Mouse (Mus musculus) liver, embryonic 14.5 days (tissue): ENCODE results near the gene Pik3ca. TPM values are rescaled to one million over a fixed set of nuclear protein-coding genes. Genes with fewer than 3 reads are reported as not detected.
"Not testable (repeated sequence)": the region's sequence is repeated elsewhere in the genome, so short reads cannot be mapped to it uniquely, and the experiment has no call there.

Experiments used
- ATAC-seq: fragments of 200-750 bp; cut with Nextera tagmentation; 2 replicates; pipeline ENCODE4 v1.8.0; 2017; ENCODE audit warnings: moderate number of reproducible peaks, mild to moderate bottlenecking, moderate library complexity; ENCODE audit not compliant: insufficient read depth
- DNase-seq, 3 experiments: peaks; one replicate each; pipeline ENCODE4 v3.0.0-alpha.2; 2012 to 2013; ENCODE audit warnings: low read depth in 3 of 3, low spot score in 3 of 3
- H3K27ac ChIP-seq: fragments of 300-500 bp; sonication (generic); 2 replicates; pipeline ENCODE4 v1.5.1; 2014; ENCODE audit warnings: moderate library complexity, mild to moderate bottlenecking, control low read depth, inconsistent platforms
- H3K27me3 ChIP-seq: fragments of 300-500 bp; sonication (generic); 2 replicates; pipeline ENCODE4 v1.6.1; 2014; ENCODE audit warnings: mild to moderate bottlenecking, low read length, moderate library complexity; ENCODE audit not compliant: control insufficient read depth, insufficient read depth
- H3K36me3 ChIP-seq: fragments of 300-500 bp; sonication (generic); replicated peaks from 2 replicates; pipeline ENCODE4 v1.6.1; 2014; ENCODE audit warnings: low read depth; ENCODE audit not compliant: control insufficient read depth, insufficient read depth
- H3K4me1 ChIP-seq, 2 experiments: fragments of 200-500 bp in 1 of 2; fragments of 300-500 bp in 1 of 2; sonication (generic) in 1 of 2; replicated peaks; 2 replicates each; pipeline ENCODE4 v1.6.1; 2012 to 2014; ENCODE audit warnings: antibody characterized with exemption in 1 of 2, inconsistent platforms in 1 of 2, low read length in 1 of 2; ENCODE audit not compliant: control insufficient read depth in 2 of 2, insufficient read depth in 2 of 2
- H3K4me2 ChIP-seq: fragments of 300-500 bp; sonication (generic); 2 replicates; pipeline ENCODE4 v1.6.1; 2014; ENCODE audit warnings: low read depth, mild to moderate bottlenecking, control low read depth, moderate library complexity
- H3K4me3 ChIP-seq, 2 experiments: fragments of 200-500 bp in 1 of 2; fragments of 300-500 bp in 1 of 2; sonication (generic) in 1 of 2; 2 replicates each; pipeline ENCODE4 v1.5.1; 2012 to 2014; ENCODE audit warnings: low read depth in 2 of 2, low read length in 2 of 2, mild to moderate bottlenecking in 2 of 2, control low read depth in 1 of 2, inconsistent platforms in 1 of 2, moderate library complexity in 1 of 2; ENCODE audit not compliant: insufficient read depth in 1 of 2
- H3K9ac ChIP-seq: fragments of 300-500 bp; sonication (generic); replicated peaks from 2 replicates; pipeline ENCODE4 v1.6.1; 2014; ENCODE audit warnings: mild to moderate bottlenecking, control low read depth, moderate library complexity
- H3K9me3 ChIP-seq: fragments of 300-500 bp; sonication (generic); 2 replicates; pipeline ENCODE4 v1.6.1; 2016; ENCODE audit warnings: low read length, mixed read lengths; ENCODE audit not compliant: control insufficient read depth
- CTCF ChIP-seq: IDR thresholded peaks from 2 replicates; pipeline ENCODE4 v1.5.1; 2016; ENCODE audit warnings: antibody characterized with exemption, low read depth, control low read depth
- EP300 ChIP-seq: IDR thresholded peaks from 2 replicates; pipeline ENCODE4 v1.6.1; 2016; ENCODE audit warnings: antibody characterized with exemption, low read depth
- WGBS: fragments of 180-500 bp; shearing (Covaris S2); extraction: QIAGEN DNeasy Blood & Tissue Kit; methylation state at CpG from one replicate; pipeline ENCODE4 v1.1.7; 2014; ENCODE audit not compliant: insufficient replicate concordance; 5-methylcytosine and 5-hydroxymethylcytosine counted together
- polyA plus RNA-seq, 2 experiments: library from polyadenylated mRNA; depleted of rRNA in 1 of 2; stranded (reverse) in 1 of 2; unstranded in 1 of 2; fragments of >200 nt; fragmentation: Nextera tagmentation in 1 of 2; extraction: Ambion mirVana in 1 of 2; gene quantifications; 2 replicates each; pipeline versions ENCODE4 v1.2.1 to v1.2.3; 2012 to 2014

Gene Pik3ca
- polyA plus RNA-seq, 2 experiments: 3.5 to 4.2 TPM

DNA sequence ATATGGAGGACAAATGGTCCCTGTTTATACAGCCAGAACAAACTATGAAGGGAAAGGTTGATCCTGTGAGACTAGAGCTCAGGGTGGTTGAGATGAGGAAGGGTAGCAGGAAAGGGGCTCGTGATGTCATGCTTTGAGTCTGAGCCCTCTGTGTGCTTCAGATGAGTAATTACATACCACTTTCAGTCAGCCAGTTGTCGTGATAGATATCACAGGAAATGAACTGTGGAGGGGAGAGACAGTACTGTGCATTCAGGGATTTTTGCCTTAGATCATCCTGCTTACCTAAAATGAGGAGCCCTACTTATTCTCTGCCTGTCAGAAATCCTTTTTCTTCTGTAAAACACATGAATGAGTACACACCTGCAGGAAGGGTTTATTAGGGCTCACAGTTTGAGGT, 22.4 kb downstream of the Pik3ca start:
- DNase-seq (no peak), ATAC-seq (no peak)
- WGBS: 12% methylated on average over 2 of the region's 2 CpGs
- no peaks in the 10 kb centered on the region for H3K27me3 ChIP-seq
- no peak overlapping the region for H3K9ac ChIP-seq
- no peak overlapping the region for H3K4me3 ChIP-seq
- no peak overlapping the region for H3K4me2 ChIP-seq
- no peaks in the 10 kb centered on the region for H3K9me3 ChIP-seq
- no peak overlapping the region for H3K27ac ChIP-seq
- TF ChIP-seq CTCF (no peak), EP300 (no peak)
- H3K4me1 ChIP-seq: peaks cover 0 to 2% of the 10 kb centered on the region in 2 experiments; a peak in 1 of 4 replicates
- H3K36me3 ChIP-seq: no peaks in the 10 kb centered on the region

DNA sequence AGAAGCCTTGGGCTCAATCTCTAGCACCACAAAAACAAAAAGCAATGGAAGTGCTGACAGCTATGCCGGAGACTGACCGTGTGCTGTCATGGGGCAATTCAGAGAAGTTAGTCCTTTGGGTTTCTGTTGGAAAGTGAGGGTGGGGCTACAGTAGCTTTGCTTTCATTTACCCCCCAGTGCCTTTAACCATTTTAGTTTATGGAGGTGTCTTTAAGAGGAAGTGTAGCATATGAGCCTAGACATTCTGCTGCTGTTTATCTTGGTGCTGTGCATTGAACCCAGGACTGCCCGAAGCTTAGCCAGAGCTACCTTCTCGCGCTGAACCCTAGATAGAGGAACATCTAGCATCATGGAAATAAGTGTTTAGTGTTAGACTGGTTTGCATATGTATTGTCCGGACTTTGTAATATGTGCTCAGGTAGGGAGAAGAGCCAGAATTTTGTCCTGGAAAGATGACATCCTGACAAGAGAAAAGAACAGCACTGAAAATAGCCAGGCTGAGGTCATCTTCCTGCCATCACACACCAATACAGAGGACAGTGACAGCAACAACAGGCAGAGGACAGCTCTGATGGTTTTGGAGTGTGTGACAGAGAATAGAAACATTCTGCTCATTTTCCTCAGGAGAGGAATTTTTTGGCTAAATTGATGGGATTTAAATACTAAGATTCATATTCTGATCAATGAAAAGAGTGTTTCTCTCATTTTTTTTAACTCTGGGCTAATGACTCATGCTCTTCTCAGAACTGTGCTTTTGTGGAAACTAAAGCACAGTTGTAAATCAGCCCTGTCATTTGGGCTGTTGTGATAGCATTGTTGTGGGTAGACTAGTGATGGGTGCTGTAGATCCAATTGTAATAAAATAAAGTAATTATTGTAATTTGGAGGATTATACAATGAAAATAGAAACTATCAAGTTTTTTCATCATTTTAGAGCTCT, 23.9 kb downstream of the Pik3ca start:
- DNase-seq (no peak), ATAC-seq (no peak)
- H3K36me3 ChIP-seq: no peaks in the 10 kb centered on the region
- TF ChIP-seq CTCF (no peak), EP300 (no peak)
- 65% methylated on average over 6 of the region's 6 CpGs for WGBS
- H3K4me2 ChIP-seq: no peak overlapping the region
- no peaks in the 10 kb centered on the region for H3K27me3 ChIP-seq
- H3K27ac ChIP-seq: no peak overlapping the region
- H3K4me1 ChIP-seq: peaks cover 0 to 2% of the 10 kb centered on the region in 2 experiments; a peak in 1 of 4 replicates
- no peak overlapping the region for H3K4me3 ChIP-seq
- H3K9ac ChIP-seq: no peak overlapping the region
- no peaks in the 10 kb centered on the region for H3K9me3 ChIP-seq

- H3K36me3 ChIP-seq: no peaks in the 10 kb centered on the region
- no peaks in the 10 kb centered on the region for H3K4me1 ChIP-seq
- no peak for ATAC-seq
- H3K4me2 ChIP-seq: no peak overlapping the region
- no peak overlapping the region for H3K9ac ChIP-seq
- no peak overlapping the region for H3K4me3 ChIP-seq
- no peak for TF ChIP-seq EP300
- no peak for TF ChIP-seq CTCF
- H3K27me3 ChIP-seq: no peaks in the 10 kb centered on the region
- no peak for DNase-seq
- H3K27ac ChIP-seq: no peak overlapping the region
- H3K9me3 ChIP-seq: no peaks in the 10 kb centered on the region
- 67% methylated on average over 4 of the region's 4 CpGs for WGBS
These were observed 30.2 kb downstream of the Pik3ca start for GRCm38 (mm10) chr3:32427695-32428094.

DNA sequence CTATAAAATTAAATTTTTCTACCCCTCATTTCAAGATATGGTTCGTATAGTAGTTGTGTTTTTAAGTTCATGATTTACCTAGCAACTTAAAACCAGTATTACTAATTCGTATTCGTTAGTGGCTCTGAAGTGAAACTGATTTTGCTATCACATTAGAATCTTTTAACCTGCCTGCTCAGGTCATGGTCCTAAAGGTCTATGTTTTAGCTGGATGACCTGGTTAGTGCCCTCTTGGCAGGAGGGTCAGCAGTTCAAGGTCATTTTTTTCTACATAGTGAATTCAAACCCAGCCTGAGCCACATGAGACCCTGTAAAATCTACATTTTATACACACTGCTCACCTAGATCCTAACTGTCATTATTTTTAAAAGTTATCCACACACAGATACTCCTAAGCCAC, 30.9 kb downstream of the Pik3ca start:
- ATAC-seq: no peak

GRCm38 (mm10) chr3:32428921-32429320, 31.4 kb downstream of the Pik3ca start:
- Histone ChIP-seq H3K4me1 (no peaks in the 10 kb centered on the region), H3K4me3 (no peak overlapping the region), H3K9ac (no peak overlapping the region), H3K27me3 (no peaks in the 10 kb centered on the region), H3K9me3 (no peaks in the 10 kb centered on the region), H3K36me3 (no peaks in the 10 kb centered on the region), H3K27ac (no peak overlapping the region), H3K4me2 (no peak overlapping the region)
- DNase-seq: no peak
- WGBS: 79% methylated on average over 4 of the region's 4 CpGs
- TF ChIP-seq EP300: no peak
- TF ChIP-seq CTCF: no peak
- ATAC-seq: no peak

More for the DNA sequence above, 30.9 kb downstream of the Pik3ca start:
- TF ChIP-seq CTCF: no peak
- no peak for TF ChIP-seq EP300
- H3K4me3 ChIP-seq: no peak overlapping the region
- DNase-seq: no peak
- H3K4me2 ChIP-seq: no peak overlapping the region
- H3K36me3 ChIP-seq: no peaks in the 10 kb centered on the region
- no peak overlapping the region for H3K27ac ChIP-seq
- WGBS: 67% methylated on average over 3 of the region's 3 CpGs
- H3K9me3 ChIP-seq: no peaks in the 10 kb centered on the region
- no peak overlapping the region for H3K9ac ChIP-seq
- H3K4me1 ChIP-seq: no peaks in the 10 kb centered on the region
- H3K27me3 ChIP-seq: no peaks in the 10 kb centered on the region

DNA sequence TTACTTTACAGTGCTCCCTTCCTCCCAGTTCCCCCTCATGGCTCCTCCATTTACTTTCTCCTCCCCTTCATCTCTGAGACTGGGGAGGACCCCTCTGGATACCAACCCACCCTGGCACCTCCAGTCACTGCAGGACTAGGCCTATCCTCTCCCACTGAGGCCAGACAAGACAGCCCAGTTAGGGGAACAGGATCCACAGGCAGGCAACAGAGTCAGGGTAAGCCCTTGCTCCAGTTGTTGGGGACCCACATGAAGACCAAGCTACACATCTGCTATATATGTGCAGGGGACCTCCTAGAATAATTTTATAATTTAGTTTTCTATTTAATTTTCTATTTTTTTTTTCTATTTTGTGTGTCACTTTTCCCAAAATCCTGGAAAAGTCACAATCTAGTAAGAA, 31.9 kb downstream of the Pik3ca start:
- not testable (repeated sequence) for H3K4me3 ChIP-seq, H3K4me1 ChIP-seq, H3K9me3 ChIP-seq, H3K9ac ChIP-seq, ATAC-seq, DNase-seq, H3K36me3 ChIP-seq, H3K27me3 ChIP-seq, H3K27ac ChIP-seq, H3K4me2 ChIP-seq
